Mouse (Mus musculus) hindbrain, embryonic 14.5 days (tissue): ENCODE data around the gene Nbeal1. TPM values are rescaled to one million over a fixed set of nuclear protein-coding genes. Genes with fewer than 3 reads are reported as not detected.

Source experiments
- ATAC-seq: fragments of 200-750 bp; cut with Nextera tagmentation; 2 replicates; pipeline ENCODE4 v1.8.0; 2017; ENCODE audit warnings: moderate number of reproducible peaks, mild to moderate bottlenecking, moderate TSS enrichment, moderate library complexity; ENCODE audit not compliant: low FRiP score
- DNase-seq: peaks from one replicate; pipeline ENCODE4 v3.0.0-alpha.2; 2015; ENCODE audit warnings: low spot score
- H3K27ac ChIP-seq: fragments of 300-500 bp; sonication (generic); 2 replicates; pipeline ENCODE4 v1.5.1; 2014; ENCODE audit warnings: mild to moderate bottlenecking, moderate library complexity
- H3K27me3 ChIP-seq: fragments of 300-500 bp; sonication (generic); 2 replicates; pipeline ENCODE4 v1.6.1; 2014; ENCODE audit warnings: mild to moderate bottlenecking, low read length, mixed read lengths; ENCODE audit not compliant: control insufficient read depth, insufficient read depth
- H3K36me3 ChIP-seq: fragments of 300-500 bp; sonication (generic); replicated peaks from 2 replicates; pipeline ENCODE4 v1.6.1; 2014; ENCODE audit not compliant: control insufficient read depth, insufficient read depth
- H3K4me1 ChIP-seq: fragments of 300-500 bp; sonication (generic); replicated peaks from 2 replicates; pipeline ENCODE4 v1.6.1; 2014; ENCODE audit warnings: antibody characterized with exemption, low read length, mixed read lengths; ENCODE audit not compliant: control insufficient read depth, insufficient read depth
- H3K4me2 ChIP-seq: fragments of 300-500 bp; sonication (generic); replicated peaks from 2 replicates; pipeline ENCODE4 v1.6.1; 2014; ENCODE audit warnings: mild to moderate bottlenecking, moderate library complexity
- H3K4me3 ChIP-seq: fragments of 300-500 bp; sonication (generic); replicated peaks from 2 replicates; pipeline ENCODE4 v1.5.1; 2014; ENCODE audit warnings: mild to moderate bottlenecking, low read length
- H3K9ac ChIP-seq: fragments of 300-500 bp; sonication (generic); 2 replicates; pipeline ENCODE4 v1.6.1; 2014
- H3K9me3 ChIP-seq: fragments of 300-500 bp; sonication (generic); 2 replicates; pipeline ENCODE4 v1.6.1; 2016; ENCODE audit warnings: low read length; ENCODE audit not compliant: control insufficient read depth
- WGBS: fragments of 180-500 bp; shearing (Covaris S2); extraction: QIAGEN DNeasy Blood & Tissue Kit; methylation state at CpG from one replicate; pipeline ENCODE4 v1.1.7; 2014; 5-methylcytosine and 5-hydroxymethylcytosine counted together
- polyA plus RNA-seq: library from polyadenylated mRNA; unstranded; fragments of >200 nt; fragmentation: Nextera tagmentation; extraction: Ambion mirVana; gene quantifications from 2 replicates; pipeline ENCODE4 v1.2.1, GENCODE M21; 2014

The Nbeal1 gene
- polyA plus RNA-seq, result 10.3 and 13.4 TPM in 2 replicates

GRCm38 (mm10) chr1:60179932-60180783, at the start of gene Nbeal1:
TSS of gene Nbeal1 (plus strand) at chr1:60180599.
- WGBS, result under 1% methylated on average over 64 of the region's 74 CpGs
- H3K4me1 ChIP-seq, result peaks cover 19% of the 10 kb centered on the region
- peak within 1 kb of the TSS; percentile 87 for H3K4me3 ChIP-seq
- ATAC-seq (peak; percentile 99), DNase-seq (peak; percentile 98)
- no peaks in the 10 kb centered on the region for H3K27me3 ChIP-seq
- peak within 1 kb of the TSS; percentile 57 for H3K4me2 ChIP-seq
- no peaks in the 10 kb centered on the region for H3K9me3 ChIP-seq
- H3K27ac ChIP-seq, result peak within 1 kb of the TSS; percentile 93
- peak within 1 kb of the TSS; percentile 91 for H3K9ac ChIP-seq
- H3K36me3 ChIP-seq, result no peaks in the 10 kb centered on the region

DNA sequence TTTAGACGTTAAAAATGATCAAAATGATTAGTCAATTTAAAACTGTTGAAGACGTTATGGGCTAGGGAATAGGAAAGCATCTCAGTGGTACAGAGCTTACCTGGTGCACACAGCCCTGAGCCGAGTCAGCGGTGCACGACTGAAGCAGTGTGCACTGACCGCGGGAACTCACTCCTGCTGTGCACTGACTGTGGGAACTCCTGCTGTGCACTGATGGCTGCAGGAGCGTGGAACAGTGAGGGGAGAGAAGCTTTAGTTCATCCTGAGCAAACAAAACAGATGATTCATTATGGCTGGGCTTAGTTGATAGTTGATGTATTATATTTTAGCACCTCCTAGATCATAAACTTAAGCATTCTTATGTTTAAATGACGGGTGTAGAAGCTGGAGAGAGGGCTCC, 43.1 kb upstream of the Nbeal1 start:
- 40% methylated on average over 9 of the region's 9 CpGs for WGBS
- H3K9me3 ChIP-seq, result no peaks in the 10 kb centered on the region
- no peak for ATAC-seq

DNA sequence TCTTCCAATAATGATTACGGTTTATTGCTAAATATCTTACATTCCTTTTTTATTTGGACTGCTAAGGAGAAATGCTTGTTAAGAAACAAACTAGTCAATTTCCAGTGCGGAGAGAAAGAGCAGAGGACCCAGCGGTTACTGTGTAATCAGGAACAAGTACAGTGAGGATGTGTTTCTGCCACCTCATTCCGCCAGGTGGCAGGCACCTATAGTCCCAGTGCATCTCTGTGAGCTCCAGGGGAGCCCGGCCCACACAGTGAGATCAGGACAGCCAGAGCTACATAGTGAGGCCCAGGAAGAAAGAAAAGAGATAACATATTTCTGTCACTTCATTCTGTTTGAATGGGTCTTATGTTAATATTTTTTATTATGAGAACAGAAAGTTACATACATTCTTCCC, 27.7 kb upstream of the Nbeal1 start:
- DNase-seq (no peak), ATAC-seq (no peak)
- H3K4me1 ChIP-seq, result no peaks in the 10 kb centered on the region
- no peak overlapping the region for H3K4me3 ChIP-seq
- H3K36me3 ChIP-seq, result peaks cover 7% of the 10 kb centered on the region
- no peaks in the 10 kb centered on the region for H3K9me3 ChIP-seq
- WGBS, result 72% methylated on average over 5 of the region's 5 CpGs
- H3K4me2 ChIP-seq, result no peak overlapping the region
- no peak overlapping the region for H3K27ac ChIP-seq
- no peaks in the 10 kb centered on the region for H3K27me3 ChIP-seq
- H3K9ac ChIP-seq, result no peak overlapping the region

More for the DNA sequence above, 43.1 kb upstream of the Nbeal1 start:
- no peak overlapping the region for H3K27ac ChIP-seq
- H3K9ac ChIP-seq, result no peak overlapping the region
- DNase-seq, result no peak
- H3K4me2 ChIP-seq, result no peak overlapping the region
- H3K4me1 ChIP-seq, result no peaks in the 10 kb centered on the region
- H3K36me3 ChIP-seq, result peaks cover 8% of the 10 kb centered on the region
- H3K4me3 ChIP-seq, result no peak overlapping the region
- no peaks in the 10 kb centered on the region for H3K27me3 ChIP-seq

- H3K4me2 ChIP-seq, result no peak overlapping the region
- no peaks in the 10 kb centered on the region for H3K9me3 ChIP-seq
- DNase-seq, result no peak
- ATAC-seq, result no peak
- H3K4me3 ChIP-seq, result no peak overlapping the region
- no peaks in the 10 kb centered on the region for H3K36me3 ChIP-seq
- no peaks in the 10 kb centered on the region for H3K4me1 ChIP-seq
- no peak overlapping the region for H3K9ac ChIP-seq
- H3K27me3 ChIP-seq, result no peaks in the 10 kb centered on the region
- 85% methylated on average over 7 of the region's 7 CpGs for WGBS
- H3K27ac ChIP-seq, result no peak overlapping the region
These were observed 23.7 kb upstream of the Nbeal1 start for GRCm38 (mm10) chr1:60156651-60157050.

DNA sequence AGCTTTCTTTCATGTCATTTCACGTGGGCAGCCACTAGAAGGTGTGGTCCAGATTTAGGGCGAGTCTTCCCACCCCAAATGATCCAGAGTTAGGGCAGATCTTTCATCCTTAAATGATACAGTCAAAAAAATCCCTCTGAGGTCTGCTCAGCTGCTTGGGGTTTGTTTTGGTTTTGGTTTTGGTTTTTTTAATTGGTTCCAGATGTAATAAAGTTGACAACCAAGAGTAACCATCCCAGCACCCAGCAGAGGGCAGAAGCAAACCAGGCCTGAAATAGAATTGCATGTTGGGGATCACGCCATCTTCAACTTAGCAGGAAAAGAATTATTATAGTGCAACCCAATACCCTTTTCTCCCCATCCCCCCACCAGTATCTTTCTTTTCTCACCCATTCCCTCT, 22.0 kb upstream of the Nbeal1 start:
- Histone ChIP-seq H3K4me3 (no peak overlapping the region), H3K27me3 (no peaks in the 10 kb centered on the region), H3K27ac (no peak overlapping the region), H3K4me1 (no peaks in the 10 kb centered on the region), H3K9ac (no peak overlapping the region), H3K9me3 (no peaks in the 10 kb centered on the region), H3K4me2 (no peak overlapping the region), H3K36me3 (no peaks in the 10 kb centered on the region)
- 67% methylated on average over 3 of the region's 3 CpGs for WGBS
- no peak for DNase-seq
- ATAC-seq, result no peak

- ATAC-seq, result no peak
- no peaks in the 10 kb centered on the region for H3K27me3 ChIP-seq
- no peak overlapping the region for H3K4me3 ChIP-seq
- H3K36me3 ChIP-seq, result no peaks in the 10 kb centered on the region
- H3K4me2 ChIP-seq, result no peak overlapping the region
- H3K27ac ChIP-seq, result no peak overlapping the region
- no peaks in the 10 kb centered on the region for H3K9me3 ChIP-seq
- no peak for DNase-seq
- H3K9ac ChIP-seq, result no peak overlapping the region
- H3K4me1 ChIP-seq, result no peaks in the 10 kb centered on the region
- WGBS, result 95% methylated on average over 3 of the region's 3 CpGs
These were observed 16.7 kb upstream of the Nbeal1 start for GRCm38 (mm10) chr1:60163676-60164075.

GRCm38 (mm10) chr1:60169626-60170025, 10.8 kb upstream of the Nbeal1 start:
- Histone ChIP-seq H3K9ac (no peak overlapping the region), H3K9me3 (no peaks in the 10 kb centered on the region), H3K4me3 (no peak overlapping the region), H3K4me2 (no peak overlapping the region), H3K27ac (no peak overlapping the region), H3K27me3 (no peaks in the 10 kb centered on the region), H3K36me3 (no peaks in the 10 kb centered on the region), H3K4me1 (no peaks in the 10 kb centered on the region)
- ATAC-seq, result no peak
- no peak for DNase-seq
- 78% methylated on average over 2 of the region's 2 CpGs for WGBS

DNA sequence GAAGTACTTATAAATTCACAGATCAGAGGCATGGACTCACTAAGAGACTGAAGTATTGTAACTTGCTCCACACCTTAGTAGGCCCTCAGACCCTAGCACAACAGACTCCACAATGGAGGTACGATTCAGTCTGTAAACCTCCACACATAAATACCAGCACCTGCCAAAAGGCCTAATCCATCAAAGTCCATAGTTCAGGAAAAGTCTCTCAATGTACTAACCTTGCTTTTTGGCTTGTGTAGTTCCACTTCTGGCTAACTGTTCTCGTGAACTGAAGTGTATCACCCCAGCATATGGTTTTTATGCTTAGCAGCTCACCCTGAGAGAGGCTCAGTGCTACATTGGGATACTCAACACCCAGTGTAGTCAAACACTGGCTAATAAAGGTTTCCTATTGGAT, 10.1 kb upstream of the Nbeal1 start:
- Histone ChIP-seq H3K9me3 (no peaks in the 10 kb centered on the region), H3K9ac (no peak overlapping the region), H3K4me1 (no peaks in the 10 kb centered on the region), H3K4me3 (no peak overlapping the region), H3K4me2 (no peak overlapping the region), H3K27ac (no peak overlapping the region), H3K27me3 (no peaks in the 10 kb centered on the region), H3K36me3 (no peaks in the 10 kb centered on the region)
- ATAC-seq, result no peak
- 75% methylated on average over 2 of the region's 2 CpGs for WGBS
- DNase-seq, result no peak

GRCm38 (mm10) chr1:60173119-60173518, 7.3 kb upstream of the Nbeal1 start:
- no peaks in the 10 kb centered on the region for H3K36me3 ChIP-seq
- H3K27me3 ChIP-seq, result no peaks in the 10 kb centered on the region
- H3K4me3 ChIP-seq, result no peak overlapping the region
- no peak overlapping the region for H3K27ac ChIP-seq
- DNase-seq (no peak), ATAC-seq (no peak)
- no peaks in the 10 kb centered on the region for H3K9me3 ChIP-seq
- no peaks in the 10 kb centered on the region for H3K4me1 ChIP-seq
- 86% methylated on average over 3 of the region's 3 CpGs for WGBS
- H3K9ac ChIP-seq, result no peak overlapping the region
- no peak overlapping the region for H3K4me2 ChIP-seq
